7 mouse cellular contexts compared by ENCODE assay signal in genomic region chr14:25768915-25769625, GRCm38 (mm10). TPM values are rescaled to one million over a fixed set of nuclear protein-coding genes. Genes with fewer than 3 reads are reported as not detected.
DNase-seq lines count a peak whose midpoint lies in the region; ATAC-seq and TF ChIP-seq lines count a peak whose summit lies in the region.

Gene Zcchc24 (minus strand): TSS chr14:25769039.

- H3K4me2 ChIP-seq in intestine, postnatal 0 days (replicated peaks; ENCODE audit: low read depth), result peak within 1 kb of the TSS; percentile 97

- TF ChIP-seq CTCF in intestine, postnatal 0 days (IDR thresholded peaks at IDR 0.05; ENCODE audit: low read depth), result no peak

- DNase-seq in adrenal gland, adult 18-20 months (ENCODE audit: low spot score in 2 of 2), result peak; percentile 85 to 89
- peak; percentile 99 for DNase-seq in embryo, embryonic 11 days
- peak; percentile 73 to 80 for DNase-seq in left cerebral cortex, postnatal 36 days (ENCODE audit: low spot score in 2 of 2)
- peak; percentile 93 for DNase-seq in midbrain, embryonic 10.5 days (ENCODE audit: low spot score)
- peak; percentile 93 for DNase-seq in skeletal muscle tissue, adult 2 months (ENCODE audit: low read depth, low spot score)

- no peaks in the 10 kb centered on the region for H3K9me3 ChIP-seq in intestine, postnatal 0 days (ENCODE audit: control insufficient read depth)
- no peaks in the 10 kb centered on the region for H3K9me3 ChIP-seq in midbrain, embryonic 10.5 days (replicated peaks)

- peak within 1 kb of the TSS; percentile 75 for H3K27ac ChIP-seq in intestine, postnatal 0 days (ENCODE audit: low read depth, low read length)
- peak within 1 kb of the TSS; percentile 82 for H3K27ac ChIP-seq in midbrain, embryonic 10.5 days (replicated peaks)

- peak; percentile 77 for ATAC-seq in granulocyte monocyte progenitor cell, adult 5-6 weeks (replicated peaks; ENCODE audit: poor library complexity, severe bottlenecking)
- peak; percentile 51 for ATAC-seq in intestine, postnatal 0 days

- H3K4me3 ChIP-seq in intestine, postnatal 0 days (ENCODE audit: low read depth, low read length), result peak within 1 kb of the TSS; percentile 71
- H3K4me3 ChIP-seq in midbrain, embryonic 10.5 days, result peak within 1 kb of the TSS; percentile 78

- no peaks in the 10 kb centered on the region; the same call in 1 of the 2 replicates for H3K4me1 ChIP-seq in intestine, postnatal 0 days (replicated peaks; ENCODE audit: control insufficient read depth, insufficient read depth, low read length)
- H3K4me1 ChIP-seq in midbrain, embryonic 10.5 days, result peaks cover 64% of the 10 kb centered on the region

- no peaks in the 10 kb centered on the region for H3K36me3 ChIP-seq in intestine, postnatal 0 days (ENCODE audit: control insufficient read depth, insufficient read depth)
- H3K36me3 ChIP-seq in midbrain, embryonic 10.5 days, result no peaks in the 10 kb centered on the region

- H3K27me3 ChIP-seq in intestine, postnatal 0 days (replicated peaks; ENCODE audit: control insufficient read depth, insufficient read depth, low read length), result no peaks in the 10 kb centered on the region; the same call in 1 of the 2 replicates
- peaks cover 65% of the 10 kb centered on the region for H3K27me3 ChIP-seq in midbrain, embryonic 10.5 days (ENCODE audit: low read depth, poor library complexity, severe bottlenecking)

- intact Hi-C loops in left cerebral cortex, postnatal 36 days (cut with DNase I), result loop anchor here (5.0 kb wide), 1 partner anchor 47 kb away; no protein-coding TSS in a partner anchor

- peak within 1 kb of the TSS; percentile 83 for H3K9ac ChIP-seq in intestine, postnatal 0 days (ENCODE audit: low read depth, low read length)

- WGBS in intestine, postnatal 0 days, result 2% methylated on average over 31 of the region's 55 CpGs
- WGBS in midbrain, embryonic 10.5 days, result under 1% methylated on average over 30 of the region's 55 CpGs

RNA-seq across cellular contexts. Expression of gene Zcchc24, which starts in this region (rescaled TPM):
- total RNA-seq in adrenal gland, adult 18-20 months (2021), result 10 to 100 TPM; 18.4 to 30.0 TPM
- 0.54 and 1.5 TPM in 2 replicates for total RNA-seq in granulocyte monocyte progenitor cell, adult 5-6 weeks (2014; fragmentation: Nextera tagmentation)
- 1.3 and 1.6 TPM in 2 replicates for total RNA-seq in granulocyte monocyte progenitor cell, adult 5-6 weeks (2017)
- 10.3 and 12.1 TPM in 2 replicates for polyA plus RNA-seq in intestine, postnatal 0 days (2015; fragmentation: Nextera tagmentation; extraction: Ambion mirVana)
- 10 to 100 TPM; 49.1 to 49.7 TPM for total RNA-seq in left cerebral cortex, postnatal 36 days (2021)
- polyA plus RNA-seq in midbrain, embryonic 10.5 days (2016; fragmentation: Nextera tagmentation; extraction: Ambion mirVana), result 6.4 and 9.9 TPM in 2 replicates

Comparison
In these comparisons a context has a peak if more than half of its experiments do, and no peak if none do; other contexts are left out.
1. Peak in every context shown above with its lines: DNase-seq, ATAC-seq, H3K4me3 ChIP-seq and H3K27ac ChIP-seq.
2. RNA of gene Zcchc24 (total RNA-seq): 49.1 to 49.7 TPM in left cerebral cortex, postnatal 36 days and 18.4 to 30.0 TPM in adrenal gland, adult 18-20 months; 0.54 to 1.6 TPM in granulocyte monocyte progenitor cell, adult 5-6 weeks; every median in the first group is over 4 times any median in the second.